Mouse (Mus musculus) retina, postnatal 1 day (tissue): Measurements from ENCODE around the gene Hapln3.

Experiments
- DNase-seq: peaks from one replicate; pipeline ENCODE4 v3.0.0-alpha.2; 2012

Hapln3 gene

DNA sequence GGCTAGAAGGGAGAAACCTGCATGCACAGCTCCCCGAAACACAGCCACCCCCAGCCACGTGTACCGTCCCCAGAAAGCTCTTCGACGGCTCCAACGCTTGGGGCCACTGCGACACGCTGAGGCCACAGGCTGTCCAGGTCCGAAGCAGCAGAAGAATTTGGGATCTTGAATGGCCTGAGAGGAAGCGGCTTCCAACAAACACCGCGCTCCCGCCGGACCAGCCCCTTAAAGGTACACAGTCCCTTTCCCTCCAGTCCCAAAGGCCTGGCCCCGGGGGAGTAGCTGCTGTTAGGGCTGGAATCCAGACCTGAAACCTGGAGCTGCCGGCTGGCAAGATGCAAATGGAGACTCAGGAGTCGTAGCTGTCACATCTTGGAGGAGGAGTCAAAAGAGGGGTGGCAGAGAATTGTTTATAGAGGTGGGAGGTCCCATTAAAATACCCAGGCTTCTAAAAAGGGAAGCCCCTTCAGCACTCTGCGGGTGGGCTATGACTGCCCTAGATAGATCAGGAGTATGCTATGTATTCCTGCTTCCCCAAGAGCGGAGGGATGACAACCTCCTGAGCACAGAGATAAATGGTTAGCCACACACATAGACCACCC lies at the start of gene Hapln3:
Hapln3 (minus strand) TSS at position 176 of the 602 bp plus-strand sequence.
- DNase-seq = peak; percentile 75

DNA sequence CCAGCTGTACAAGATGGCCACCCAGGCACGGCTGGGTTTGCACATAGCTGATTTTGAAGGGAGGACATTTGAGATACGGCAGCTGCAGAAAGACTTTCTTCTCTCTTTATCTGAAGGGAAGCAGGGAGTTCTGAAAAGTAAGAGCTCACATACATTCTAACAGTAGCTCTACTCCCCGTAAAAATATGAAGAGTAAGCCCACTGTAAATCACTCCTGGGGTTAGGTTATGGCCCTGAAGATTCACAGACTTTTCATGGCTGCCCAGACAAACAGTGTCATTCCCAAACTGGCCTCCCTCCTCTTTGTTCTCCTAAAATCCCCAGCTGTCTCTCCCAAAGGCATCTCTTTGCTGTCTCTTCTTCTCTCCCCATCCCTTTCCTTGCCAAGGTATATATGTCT lies 43.0 kb upstream of the Hapln3 start:
- DNase-seq = no peak

DNA sequence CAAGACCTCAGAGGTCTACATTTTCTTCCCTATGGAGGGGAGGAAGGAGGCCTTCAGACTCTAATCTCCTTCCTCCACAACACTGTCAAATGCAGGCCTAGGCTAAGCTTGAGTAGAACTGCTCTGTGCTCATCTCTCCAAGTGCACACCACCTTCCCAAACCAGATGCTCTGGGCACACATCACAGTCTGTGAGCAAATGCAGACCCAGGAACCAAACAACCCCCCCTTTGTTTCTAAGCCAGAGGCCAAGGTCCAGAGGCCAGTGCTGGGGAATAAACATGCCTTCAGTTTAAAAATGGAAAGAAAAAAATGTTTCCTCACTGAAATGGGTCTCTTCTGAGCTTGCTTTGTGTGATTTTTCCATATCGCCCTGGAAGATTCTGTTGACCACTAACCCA lies 41.0 kb upstream of the Hapln3 start:
- DNase-seq = no peak

DNA sequence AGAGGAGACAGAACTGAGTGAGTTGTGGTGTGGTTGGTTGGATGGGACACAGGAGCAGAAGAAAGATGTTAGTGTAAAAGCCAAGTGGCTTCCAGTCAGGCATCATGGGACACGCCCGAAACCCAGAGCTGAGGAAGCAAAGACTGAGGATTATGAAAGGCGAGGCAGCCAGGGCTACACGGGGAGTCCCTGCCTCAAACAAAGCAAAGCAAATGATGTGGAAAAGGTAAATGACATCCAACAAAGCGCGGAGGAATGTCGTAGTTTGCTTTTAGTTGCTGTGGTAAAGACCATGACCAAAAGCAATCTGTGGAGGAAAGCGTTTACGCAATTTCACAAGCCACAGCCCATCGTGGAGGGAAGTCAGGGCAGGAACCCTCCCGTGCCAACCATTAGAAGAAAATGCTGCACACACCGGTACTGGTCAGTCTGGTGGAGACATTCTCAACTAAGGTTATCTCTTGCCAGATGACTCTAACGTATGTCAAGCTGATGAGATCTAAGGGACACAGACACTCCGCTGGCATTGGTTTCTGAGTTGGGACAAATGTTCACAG lies 36.3 kb upstream of the Hapln3 start:
- DNase-seq = no peak

DNA sequence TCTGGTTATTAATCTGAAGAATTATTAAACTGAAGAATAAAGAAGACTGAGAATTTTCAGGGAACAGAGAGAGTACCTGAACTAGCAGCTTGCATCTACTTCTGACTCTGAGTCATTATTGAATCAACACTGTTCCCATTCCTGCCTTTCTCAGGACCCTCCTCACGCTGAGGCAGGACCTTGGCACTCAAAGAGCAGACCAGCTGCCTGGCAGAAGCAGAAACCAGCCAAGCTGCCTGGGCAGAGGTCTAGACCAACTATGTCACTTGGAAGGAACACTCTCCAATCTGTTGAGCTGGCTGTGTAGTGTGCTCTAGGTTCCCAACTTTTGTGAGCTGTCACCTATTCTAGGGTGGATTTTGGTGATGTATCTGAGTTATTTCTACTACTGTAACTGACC lies 28.6 kb upstream of the Hapln3 start:
- no peak for DNase-seq

DNA sequence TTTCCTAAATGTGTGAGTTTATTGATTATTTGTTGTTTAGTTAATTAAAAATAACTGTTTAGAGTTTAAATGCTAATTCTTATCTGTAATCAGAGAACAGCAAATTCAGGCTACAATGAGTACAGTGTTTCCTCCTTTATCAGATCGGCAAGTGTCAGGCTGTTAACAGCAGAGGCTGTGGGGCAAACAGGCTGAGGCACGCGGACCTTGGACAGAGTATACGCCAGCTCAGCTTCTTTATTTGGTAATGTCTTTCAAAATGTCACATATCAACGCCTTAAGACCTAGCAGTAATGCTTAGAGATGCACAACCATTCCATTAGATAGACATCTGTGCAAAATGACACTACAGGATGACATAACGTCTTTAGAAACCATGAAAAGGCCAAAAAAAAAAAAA lies 18.7 kb upstream of the Hapln3 start:
- DNase-seq = no peak

DNA sequence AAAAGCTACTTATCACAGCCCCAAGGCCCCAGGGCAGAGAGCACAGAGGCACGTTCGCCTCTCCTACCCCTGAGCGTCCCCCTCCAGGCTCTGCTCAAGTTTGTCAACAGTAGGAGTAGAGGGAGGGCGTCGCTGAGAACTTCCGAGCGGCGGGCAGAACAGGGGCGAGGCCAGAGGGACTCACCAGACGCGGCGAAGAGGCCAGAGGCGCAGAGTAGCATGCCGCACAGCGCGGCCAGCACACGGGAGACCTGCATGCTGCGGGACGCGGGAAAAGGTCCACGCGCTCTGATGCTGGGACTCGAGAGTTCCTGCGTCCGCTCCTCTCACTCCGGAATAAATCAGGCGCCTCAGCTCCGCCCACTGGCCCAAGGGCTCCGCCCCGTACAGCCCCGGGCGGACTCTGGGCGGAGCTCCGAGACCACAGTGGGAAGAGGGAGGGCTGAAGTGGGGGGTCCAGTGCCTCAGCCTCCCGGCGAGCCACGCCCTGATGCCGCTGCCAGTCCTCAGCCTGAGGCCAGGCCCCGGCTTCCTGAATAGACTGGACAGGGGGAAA lies 18.0 kb upstream of the Hapln3 start, which contains the start of gene Mfge8:
Mfge8 (minus strand) TSS at position 350 of the 556 bp plus-strand sequence.
- DNase-seq = peak; percentile 96

DNA sequence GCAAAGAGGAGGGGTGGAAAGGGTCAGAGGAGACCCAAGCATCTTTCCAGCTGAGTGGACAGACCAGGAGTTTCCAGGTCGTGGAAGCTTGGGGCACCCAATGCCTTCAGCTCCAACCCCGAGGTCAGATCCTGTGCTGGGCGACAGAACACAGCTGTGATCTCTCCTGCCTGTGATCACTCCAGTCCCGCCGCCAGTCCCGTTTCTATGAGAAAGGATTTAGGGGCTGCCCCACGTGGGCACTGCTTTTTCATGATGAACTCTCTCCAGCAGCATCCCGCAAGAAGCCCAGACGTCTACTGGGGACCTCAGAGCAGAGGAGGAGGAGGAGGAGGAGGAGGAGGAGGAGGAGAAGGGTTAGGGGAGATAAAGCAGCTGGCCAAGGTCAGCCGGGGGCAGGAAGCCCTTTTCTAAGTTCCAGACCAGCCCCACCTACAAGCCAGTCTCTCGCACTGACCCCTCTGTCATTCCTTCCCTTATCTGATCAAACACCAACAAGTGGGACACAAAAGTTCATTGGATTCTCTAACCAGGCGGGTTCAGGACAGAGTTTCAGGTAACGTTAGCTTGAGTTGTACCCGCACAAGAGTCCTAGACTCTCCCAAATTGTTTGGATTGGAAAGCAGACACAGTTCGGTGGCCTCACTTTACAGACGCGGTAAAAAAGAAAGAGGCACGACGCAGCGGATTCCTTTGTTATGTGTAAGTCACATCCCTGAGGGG lies 17.3 kb upstream of the Hapln3 start:
- DNase-seq = peak; percentile 34

DNA sequence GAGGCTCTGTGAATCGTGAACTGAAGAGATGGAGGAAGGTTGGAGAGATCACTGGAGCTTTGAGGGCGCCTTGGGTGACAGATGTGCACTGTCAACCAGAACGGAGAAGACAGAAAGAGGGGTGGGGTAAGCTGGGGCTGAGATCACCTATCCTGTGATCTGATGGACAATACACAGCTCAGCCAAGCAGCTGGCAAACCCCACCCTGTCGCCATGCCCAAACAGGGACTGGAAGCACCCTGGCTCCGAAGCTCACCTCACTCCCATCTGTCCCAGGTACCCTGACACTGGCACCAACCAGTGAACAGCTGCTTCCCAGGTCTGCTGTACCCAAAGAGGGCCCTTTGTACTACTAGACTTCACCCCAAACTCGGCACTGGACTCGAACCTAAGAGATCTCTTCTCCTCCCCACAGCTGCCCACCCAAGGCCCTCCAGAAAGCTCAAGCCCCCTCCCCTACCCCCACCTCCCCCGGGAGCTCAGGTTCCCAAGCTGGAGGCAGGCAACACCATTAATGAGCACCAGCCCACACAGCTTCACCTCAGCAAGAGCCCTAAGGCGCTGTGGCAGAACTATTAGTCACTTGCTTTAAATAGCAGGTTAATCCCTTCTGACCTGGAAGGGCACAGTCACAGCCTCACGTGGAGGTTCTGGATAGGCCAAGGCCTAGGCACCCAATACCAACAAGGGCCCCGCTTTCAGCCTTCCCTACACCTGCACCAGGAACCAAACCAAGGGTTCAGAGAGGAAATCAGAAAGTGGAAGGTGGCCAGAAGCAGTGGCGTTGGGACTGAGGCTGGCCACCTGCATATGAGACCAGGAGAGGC lies 16.4 kb upstream of the Hapln3 start:
- peak; percentile 26 for DNase-seq

DNA sequence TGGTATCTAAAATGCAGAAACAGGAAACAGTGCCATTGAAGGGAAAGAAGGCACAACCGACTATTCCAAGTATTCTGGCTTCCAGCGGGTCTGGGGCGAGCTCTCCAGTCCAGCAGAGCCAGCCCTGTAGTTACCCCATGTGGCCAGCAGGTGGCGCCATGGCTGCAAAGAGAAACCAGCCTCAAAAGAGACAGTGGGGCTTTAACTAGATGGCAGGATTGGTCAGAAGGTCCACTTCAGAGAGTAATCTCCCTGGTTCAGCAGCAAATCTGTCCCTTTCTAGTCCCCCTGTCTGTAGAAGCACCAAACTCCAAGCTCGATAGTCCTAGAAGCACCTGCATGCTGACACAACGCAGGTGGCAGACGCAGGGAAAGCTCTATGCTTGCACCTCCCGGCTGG lies 10.1 kb upstream of the Hapln3 start:
- peak; percentile 83 for DNase-seq

DNA sequence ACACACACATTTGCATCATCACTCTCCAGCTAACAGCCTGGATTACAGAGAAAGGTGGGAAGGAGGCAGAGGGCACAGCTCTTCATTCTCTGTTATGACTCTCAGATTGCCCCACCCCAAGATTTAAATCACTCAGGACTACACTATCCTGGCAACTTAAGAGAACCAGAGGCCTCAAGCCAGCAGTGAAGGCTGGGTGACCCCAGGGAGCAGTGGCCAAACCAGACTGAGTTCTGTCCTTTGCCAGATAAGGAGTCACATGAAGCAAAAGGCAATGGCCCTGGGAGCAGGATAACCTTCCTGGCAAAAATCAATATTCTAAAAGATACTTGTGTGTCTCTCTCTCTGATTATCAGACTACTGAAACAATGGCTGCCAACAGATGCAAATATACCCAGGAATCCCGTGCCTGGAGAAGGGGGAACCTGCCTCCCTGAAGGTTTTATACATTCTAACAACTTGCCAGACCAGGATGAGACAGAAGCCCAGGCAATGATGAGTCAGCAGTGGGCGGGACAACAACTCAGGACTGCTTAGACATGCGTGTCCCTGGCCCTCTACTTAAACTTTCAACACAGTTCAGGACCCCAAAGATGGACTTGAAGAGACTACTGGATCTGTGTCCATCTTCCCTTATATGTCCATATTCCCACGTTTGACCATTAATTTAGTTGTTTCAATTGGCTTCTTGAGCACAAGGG lies 9.2 kb upstream of the Hapln3 start:
- DNase-seq = no peak

DNA sequence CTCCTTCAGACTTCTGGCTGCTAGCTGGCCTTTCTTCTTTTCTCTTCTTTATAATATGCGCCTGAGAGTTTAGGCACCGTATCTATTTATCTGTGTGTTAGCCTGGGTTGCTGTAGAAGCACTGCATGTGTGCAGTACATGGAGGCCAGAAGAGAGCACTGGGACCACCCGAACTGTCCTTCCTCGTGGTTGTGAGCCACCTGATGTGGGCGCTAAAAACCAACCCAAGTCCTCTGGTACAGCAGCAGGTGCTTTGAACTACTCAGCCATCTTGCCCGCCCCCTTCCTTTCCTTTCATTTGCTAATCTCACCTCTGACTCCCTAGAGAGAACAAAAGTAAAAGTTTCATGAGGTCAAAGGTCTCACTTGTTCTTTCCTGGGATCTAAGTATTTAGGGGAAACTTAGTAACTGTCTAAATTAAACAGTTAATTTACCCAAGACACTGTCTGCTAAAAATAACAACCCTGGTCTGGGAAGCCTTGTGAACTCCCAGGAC lies 8.6 kb upstream of the Hapln3 start:
- no peak for DNase-seq

DNA sequence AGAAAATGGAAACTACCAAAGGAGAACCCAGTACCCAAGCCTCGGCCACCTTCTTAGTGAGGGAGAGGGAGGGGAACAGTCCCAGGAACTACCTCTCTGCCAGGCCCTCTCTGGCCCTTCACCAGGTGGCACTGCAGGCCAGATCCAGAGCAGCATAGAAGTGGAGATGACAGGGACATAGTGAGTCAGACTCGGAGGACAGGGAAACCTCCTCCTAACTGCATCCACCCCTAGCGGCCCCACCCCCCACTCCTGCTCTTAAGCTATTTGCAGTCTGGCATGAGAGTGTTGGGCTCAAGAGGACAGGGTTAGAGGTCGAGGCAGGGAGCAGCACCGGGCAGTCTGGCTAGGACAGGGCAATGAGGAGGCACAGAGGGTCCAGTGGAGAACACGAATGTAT lies 2.6 kb upstream of the Hapln3 start:
- DNase-seq = peak; percentile 28

DNA sequence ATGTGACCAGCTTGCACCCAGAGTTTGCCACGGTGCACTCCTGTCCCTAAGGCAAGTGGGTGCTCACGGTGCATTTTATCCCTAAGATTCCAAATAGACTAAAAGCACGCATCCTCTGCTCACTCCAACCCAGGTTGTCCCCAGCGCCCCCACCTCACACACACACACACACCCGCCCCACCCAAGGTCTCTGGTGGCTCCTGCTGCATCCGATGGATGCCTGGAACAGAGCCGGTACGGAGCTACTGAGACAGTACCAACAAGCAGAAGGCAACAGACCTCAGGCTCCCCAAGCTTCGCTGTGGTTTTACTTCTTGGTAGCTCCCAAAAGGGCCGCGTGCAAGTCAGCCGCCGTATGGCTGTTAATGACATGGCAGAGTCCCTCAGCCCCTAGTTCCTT lies 433 bp downstream of the Hapln3 start:
- no peak for DNase-seq

DNA sequence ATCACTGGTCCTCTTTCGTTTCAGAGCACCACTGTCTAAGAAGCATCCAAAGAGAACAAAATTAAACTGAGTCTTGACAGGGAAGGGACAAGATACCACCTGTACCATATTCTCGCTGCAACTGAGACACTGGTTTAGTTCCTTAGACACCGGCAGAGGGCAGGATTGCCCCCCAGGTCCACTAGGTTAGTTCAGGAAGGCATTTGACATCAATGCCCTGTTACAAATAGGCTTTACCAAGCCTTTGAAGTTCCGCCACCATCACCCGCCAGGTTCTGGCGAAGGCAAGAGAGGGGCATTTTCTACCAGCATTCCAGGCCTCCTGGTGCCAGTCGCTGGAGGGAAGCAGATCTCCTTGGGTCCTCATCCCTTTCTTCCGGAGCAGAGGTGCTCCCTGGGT lies 935 bp downstream of the Hapln3 start:
- peak; percentile 56 for DNase-seq

DNA sequence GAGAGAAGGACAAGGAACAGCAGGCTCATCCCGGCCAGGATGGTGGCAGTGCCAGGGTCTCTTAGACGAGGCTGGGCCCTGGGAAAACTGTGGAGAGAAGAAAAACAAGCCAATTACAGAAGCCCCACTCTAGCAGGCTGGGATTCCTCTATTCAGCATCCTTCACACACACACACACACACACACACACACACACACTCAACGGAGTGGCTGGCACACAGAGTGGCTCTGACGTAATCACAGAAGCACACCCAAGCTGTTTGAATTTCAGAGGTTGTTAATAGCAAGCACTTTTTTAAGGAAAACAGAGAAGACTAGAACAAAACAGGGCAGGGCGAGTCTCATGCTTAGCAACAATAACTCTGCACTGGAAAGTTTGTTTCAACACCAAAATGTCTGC lies 7.4 kb downstream of the Hapln3 start:
- no peak for DNase-seq

DNA sequence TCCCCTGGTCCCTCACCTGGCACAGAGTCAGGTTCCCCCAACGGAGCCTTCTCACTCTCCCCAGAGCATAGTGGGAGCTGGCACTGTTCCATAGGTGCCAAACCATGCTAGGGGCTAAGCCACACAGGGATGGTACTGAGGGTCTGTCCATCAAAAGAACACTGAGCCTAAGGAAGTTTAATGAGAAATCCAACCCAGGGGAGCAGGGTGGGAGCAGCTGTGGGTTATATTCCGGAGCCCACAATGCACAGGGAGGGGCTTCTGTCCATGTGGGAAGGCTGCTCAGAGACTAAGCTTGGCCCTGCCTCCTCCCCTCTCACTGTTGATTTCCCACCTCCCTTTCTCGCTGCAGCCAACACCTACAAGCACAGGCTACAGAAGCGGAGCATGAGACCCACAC lies 17.0 kb downstream of the Hapln3 start:
- DNase-seq = no peak

DNA sequence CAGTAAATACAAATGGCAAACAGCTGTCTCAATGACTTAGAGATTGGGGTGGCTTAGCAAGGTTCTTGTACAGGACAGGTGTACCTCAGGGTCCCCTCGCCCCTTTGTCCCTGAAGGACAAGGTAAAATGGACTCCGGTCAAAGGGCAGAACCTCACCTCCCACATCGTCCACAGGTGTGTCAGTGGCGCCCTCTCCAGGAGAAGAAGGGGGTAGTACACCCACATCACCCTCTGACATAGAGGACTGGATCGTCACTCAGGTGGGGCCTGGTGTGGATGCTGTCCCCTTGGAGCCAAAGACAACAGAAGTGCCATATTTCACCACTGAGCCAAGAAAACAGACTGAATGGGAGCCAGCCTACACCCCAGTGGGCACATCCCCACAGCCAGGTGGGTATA lies 34.3 kb downstream of the Hapln3 start:
- no peak for DNase-seq

DNA sequence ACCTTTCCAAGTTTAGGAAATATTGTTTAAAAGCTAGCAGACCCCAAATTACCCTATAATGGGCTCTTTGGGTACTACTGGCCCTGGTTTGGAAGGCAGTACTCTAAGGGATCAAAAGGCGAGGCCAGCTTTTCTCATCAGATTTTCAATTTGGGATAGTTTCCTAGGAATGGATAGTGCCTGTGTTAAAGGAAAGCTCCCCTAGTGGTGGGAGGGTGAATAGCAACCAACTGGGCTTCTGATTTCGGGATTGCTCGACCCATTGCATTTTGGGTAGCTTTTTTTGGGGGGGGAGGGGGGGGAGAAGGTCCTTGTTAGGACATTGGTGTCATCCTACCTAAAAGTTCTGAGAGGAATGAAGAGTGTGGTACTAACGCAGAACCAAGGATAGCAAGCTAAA lies 41.7 kb downstream of the Hapln3 start:
- peak; percentile 15 for DNase-seq

DNA sequence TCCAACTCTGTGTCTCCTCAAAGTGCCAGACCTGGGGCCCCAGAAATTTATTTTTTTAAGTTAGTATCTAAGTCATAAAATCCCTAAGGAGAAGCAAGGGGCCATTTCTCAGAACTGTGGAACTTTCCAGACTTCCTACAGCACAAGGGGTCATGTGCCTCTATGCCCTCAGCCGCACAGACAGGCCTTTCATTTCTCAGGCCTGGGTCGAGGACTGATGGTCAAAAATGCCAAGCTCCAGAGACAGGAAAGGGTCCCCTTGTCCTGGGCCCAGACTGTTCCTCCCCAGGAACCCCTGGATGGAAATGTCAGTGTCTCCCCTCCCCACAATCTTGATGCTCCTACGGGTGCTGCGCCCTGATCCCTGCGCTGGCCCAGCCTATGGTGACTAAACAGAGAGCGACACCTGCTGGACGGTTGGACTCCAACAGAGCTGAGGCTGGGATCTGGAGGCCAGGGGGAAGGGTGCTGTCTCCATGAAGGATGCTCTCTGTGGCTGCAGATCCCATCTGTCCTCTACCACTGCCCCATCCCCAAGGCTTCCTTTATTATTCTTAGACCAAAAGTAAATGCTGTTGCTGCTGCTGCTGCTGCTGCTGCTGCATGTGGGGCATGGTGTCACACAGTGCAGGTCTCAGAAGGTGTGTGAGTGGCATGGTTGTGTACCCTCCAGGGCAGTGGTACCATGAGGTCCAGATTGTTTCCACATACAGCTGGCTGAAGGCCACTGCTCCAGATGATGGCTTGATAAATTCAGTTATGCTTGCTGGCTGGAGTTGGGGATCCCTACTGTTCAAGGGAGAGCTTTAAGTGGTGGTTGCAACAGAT lies 50.0 kb downstream of the Hapln3 start:
- DNase-seq = peak; percentile 80

DNA sequence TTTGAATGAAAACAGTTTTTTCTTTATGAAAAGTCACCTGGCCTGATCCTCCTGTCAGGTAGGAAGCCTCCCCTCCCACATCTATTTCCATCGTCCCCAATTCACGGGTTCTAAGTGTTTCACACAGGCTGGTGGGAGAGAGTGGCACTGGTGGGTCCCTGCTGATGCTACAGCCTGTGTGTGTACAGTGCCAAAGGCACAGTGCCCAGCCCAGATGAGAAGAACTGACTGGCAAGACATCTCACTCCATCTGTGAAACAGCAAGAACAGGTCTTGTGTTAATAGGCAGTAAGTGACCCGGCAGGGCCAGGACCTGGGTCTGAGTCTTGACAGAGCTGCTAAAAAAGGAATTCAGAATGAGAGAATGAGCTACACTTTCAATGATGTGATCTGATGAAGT lies 51.6 kb downstream of the Hapln3 start:
- no peak for DNase-seq

DNA sequence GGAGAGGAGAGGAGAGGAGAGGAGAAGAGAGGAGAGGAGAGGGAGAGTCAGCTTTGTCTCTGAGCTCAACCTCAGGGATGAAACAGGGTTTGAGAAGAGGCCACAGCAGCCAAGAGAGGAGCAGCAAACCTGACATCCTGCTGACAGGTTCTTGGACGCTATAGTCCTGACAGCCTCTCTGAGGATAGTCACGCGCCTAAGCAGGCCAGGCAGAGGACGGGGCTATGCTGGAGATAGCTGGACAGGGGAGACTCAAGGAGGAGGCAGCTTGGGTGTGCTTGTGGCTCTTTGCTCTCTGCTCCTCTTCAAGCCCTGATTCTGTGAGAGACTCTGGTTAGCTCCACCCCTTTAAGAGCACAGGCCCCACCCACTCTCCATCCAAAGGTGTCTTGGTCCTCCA lies 62.6 kb downstream of the Hapln3 start:
- DNase-seq = no peak
